Mouse (Mus musculus) thymus, adult 2 months (tissue): ENCODE measurements around the gene Trpm8.

ENCODE experiments used
- CTCF ChIP-seq: fragments of 200-500 bp; IDR thresholded peaks from 2 replicates; pipeline ENCODE4 v1.5.1; 2012; ENCODE audit warnings: mild to moderate bottlenecking, control low read depth, low read length, moderate library complexity, borderline replicate concordance; ENCODE audit not compliant: control insufficient read depth, poor library complexity, insufficient read depth; ENCODE audit errors: extremely low read depth
- POLR2A ChIP-seq: fragments of 200-500 bp; IDR thresholded peaks from 2 replicates; pipeline ENCODE4 v1.6.1; 2012; ENCODE audit warnings: mild to moderate bottlenecking, low read length, control low read depth, moderate library complexity; ENCODE audit not compliant: control insufficient read depth, poor library complexity, insufficient read depth; ENCODE audit errors: extremely low read depth

- TF ChIP-seq CTCF (no peak), POLR2A (no peak)
Observed at GRCm38 (mm10) chr1:88318531-88319060, 41.1 kb downstream of the Trpm8 start.
